Mouse (Mus musculus) liver, embryonic 14.5 days (tissue): ENCODE results near the gene Wfikkn1.
A peak's percentile ranks its signal among the peaks of the same experiment; 100 is the strongest.

Experiments used
- CTCF ChIP-seq: IDR thresholded peaks from 2 replicates; pipeline ENCODE4 v1.5.1; 2016; ENCODE audit warnings: antibody characterized with exemption, low read depth, control low read depth
- EP300 ChIP-seq: IDR thresholded peaks from 2 replicates; pipeline ENCODE4 v1.6.1; 2016; ENCODE audit warnings: antibody characterized with exemption, low read depth

DNA sequence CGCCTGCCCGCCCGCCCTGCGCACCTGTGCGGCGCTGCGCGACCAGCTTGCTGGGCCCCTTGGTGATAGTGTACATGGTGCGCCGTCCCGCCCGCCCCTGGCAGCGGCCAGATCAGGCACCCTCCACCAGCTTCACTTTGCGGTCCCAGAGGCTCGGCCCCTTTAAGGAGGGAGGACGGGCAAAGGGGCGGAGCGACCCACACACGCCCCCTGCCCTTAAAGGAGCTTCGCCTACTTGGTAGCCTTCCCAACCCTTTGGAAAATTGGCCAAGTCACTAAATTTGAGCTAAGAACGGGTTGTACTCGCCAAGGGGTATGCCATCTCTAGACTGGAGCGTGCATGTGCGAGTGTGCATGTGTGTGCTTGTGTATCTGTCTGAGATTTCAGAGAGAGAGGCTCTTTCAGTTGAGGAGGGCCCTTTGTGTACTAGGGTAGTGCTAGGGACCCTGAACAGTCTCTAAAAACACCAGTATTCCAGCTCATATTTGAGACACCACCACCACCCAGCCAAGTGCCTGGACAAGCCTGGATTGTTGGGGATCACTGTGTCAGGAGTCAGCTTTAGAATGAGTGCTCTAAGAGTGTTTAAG lies 12.0 kb downstream of the Wfikkn1 start, which contains the start of gene Mcrip2:
- TF ChIP-seq EP300 (no peak), CTCF (0 out of 2 replicates have a peak, but pooled peaks have one; percentile 7)
